Mouse (Mus musculus): ENCODE measurements at regions not wholly inside any gene's neighbourhood (a gene's known extent, or its start where the extent isn't known, plus 50 kb on each side); places are given as distances from the start of the nearest gene placed in this dataset.
"Not testable (repeated sequence)": the region's sequence is repeated elsewhere in the genome, so short reads cannot be mapped to it uniquely, and the experiment has no call there.

DNA sequence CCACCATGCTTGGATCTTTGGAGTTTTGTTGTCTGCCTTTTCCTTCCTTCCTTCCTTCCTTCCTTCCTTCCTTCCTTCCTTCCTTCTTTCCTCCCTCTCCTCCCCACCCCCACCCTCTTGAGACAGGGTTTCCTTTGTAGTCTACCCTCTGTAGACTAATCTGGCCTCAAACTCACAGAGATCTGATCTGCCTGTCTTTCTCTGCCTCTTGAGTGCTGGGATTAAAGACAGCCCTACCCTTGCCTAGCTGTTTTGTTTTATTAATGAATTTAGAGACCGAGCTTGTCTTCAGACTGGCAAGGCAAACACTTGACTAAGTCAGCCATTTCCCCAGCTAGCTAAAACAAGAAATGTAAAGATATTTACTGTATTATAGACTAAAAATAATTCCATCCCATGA is 150.0 kb downstream of the Tcp10c start:
- H3K27me3 ChIP-seq; H3K4me2 ChIP-seq; H3K9me3 ChIP-seq; H3K9ac ChIP-seq; H3K4me1 ChIP-seq (replicated peaks); H3K36me3 ChIP-seq; H3K4me3 ChIP-seq: not testable (repeated sequence)
- WGBS, result 55% methylated on average over 1 of the region's 1 CpGs
- peak overlapping the region; percentile 71 for H3K27ac ChIP-seq
- ATAC-seq (ENCODE audit: low FRiP score), result peak; percentile 47; the same call in 1 of the 2 replicates

DNA sequence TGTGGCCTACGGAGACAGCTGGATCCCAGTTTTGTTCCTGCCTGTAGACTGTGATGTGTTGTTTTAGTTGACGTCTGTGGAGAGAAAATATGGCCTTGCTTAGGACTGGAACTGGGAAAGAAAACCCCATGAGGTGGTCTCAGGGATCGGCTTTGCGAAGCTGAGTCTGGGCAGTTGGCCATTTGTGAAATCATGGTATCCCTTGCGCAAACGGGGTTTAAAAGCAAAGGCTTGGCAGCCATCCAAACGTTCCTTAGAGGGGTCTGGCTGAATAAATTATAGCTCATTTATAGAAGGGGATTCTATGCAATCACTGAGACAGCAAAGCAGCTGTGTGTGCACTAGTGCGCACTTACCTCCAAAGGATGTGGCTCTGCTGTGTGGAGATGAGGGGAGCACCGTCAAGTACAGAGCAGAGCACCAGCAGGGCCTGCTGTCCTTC is 150.5 kb downstream of the Tcp10c start:
- H3K36me3 ChIP-seq; H3K9ac ChIP-seq; H3K4me1 ChIP-seq (replicated peaks); H3K9me3 ChIP-seq; H3K4me2 ChIP-seq; H3K4me3 ChIP-seq; H3K27me3 ChIP-seq: not testable (repeated sequence)
- peak; percentile 93 for ATAC-seq (ENCODE audit: low FRiP score)
- peak overlapping the region; percentile 84 for H3K27ac ChIP-seq
- 17% methylated on average over 8 of the region's 9 CpGs for WGBS

DNA sequence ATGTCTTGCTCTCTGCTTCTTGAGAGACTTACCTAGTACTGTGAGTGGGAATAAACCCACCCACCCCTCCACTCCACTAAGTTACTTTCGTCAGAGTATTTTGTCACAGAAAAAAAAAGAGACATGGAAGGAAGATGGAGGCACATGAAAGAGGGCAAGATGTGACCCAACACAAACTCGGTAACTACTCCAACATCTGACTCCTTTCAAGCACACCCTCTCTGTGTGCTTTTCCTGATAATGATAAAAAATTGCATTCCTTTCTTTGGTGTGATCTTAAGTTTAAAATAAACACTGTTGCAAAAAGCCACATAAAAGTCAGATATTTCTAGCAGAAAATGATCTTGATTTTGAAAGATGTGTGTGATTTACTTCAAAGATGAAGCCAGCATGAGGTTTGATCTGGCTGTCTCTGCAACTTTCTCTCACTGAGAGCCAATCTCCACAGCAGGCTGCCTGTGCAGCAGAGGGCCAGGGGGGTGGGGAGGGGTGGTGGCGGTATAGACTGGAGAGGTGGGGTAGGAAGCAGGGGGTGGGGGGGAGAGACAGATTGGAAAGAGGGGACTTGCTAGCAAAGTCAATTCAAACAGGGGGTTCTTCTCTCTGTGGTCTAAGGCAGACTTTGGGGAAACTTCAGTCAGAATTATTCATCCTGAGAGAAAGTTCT is 153.2 kb downstream of the Tcp10c start:
- H3K27ac ChIP-seq; ATAC-seq (ENCODE audit: low FRiP score); H3K4me1 ChIP-seq (replicated peaks); H3K36me3 ChIP-seq; H3K9ac ChIP-seq; H3K4me3 ChIP-seq; H3K9me3 ChIP-seq; H3K27me3 ChIP-seq; H3K4me2 ChIP-seq: not testable (repeated sequence)
- WGBS, result 61% methylated on average over 2 of the region's 3 CpGs

DNA sequence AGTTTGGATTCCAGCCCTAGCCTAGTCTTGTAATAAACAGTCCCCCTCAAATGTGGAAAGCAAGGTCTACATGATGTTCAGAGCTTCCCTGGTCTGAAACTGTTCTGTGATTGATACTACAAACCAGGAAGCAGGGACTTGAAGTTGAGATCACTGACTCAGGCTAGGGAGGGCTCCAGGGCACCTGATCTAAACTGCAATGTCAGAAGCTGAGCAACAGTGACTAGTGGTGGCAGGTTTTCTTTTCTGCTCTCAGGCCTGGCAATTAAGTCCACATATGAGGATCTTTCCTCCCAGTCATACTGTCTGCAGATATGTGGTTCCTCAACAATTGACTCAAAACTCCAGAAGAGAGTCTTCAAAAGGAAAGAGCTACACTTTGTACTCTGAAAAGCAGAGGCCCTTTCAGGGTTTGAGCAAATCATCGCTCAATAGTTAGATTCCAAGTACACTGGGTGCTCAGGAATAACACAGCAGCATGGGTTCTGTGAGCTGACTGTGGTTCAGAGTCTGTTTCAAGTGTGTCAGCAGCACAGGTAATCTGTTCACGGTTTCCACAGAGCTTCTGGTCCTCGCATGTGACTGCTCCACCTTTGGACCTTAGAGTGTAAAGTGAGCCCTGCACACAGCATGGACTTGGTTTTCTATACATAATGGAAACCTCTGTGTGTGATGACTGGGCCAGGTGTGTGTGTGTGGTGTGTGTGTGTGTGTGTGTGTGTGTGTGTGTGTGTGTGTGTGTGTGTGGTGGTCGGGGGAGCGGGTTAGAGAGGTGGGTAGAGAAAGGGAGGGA is 165.2 kb downstream of the Tcp10c start:
- not testable (repeated sequence) for H3K4me3 ChIP-seq; H3K4me1 ChIP-seq (replicated peaks); H3K9ac ChIP-seq; H3K4me2 ChIP-seq; ATAC-seq (ENCODE audit: low FRiP score); H3K27ac ChIP-seq; H3K36me3 ChIP-seq; H3K9me3 ChIP-seq; H3K27me3 ChIP-seq
- WGBS, result 94% methylated on average over 5 of the region's 5 CpGs

DNA sequence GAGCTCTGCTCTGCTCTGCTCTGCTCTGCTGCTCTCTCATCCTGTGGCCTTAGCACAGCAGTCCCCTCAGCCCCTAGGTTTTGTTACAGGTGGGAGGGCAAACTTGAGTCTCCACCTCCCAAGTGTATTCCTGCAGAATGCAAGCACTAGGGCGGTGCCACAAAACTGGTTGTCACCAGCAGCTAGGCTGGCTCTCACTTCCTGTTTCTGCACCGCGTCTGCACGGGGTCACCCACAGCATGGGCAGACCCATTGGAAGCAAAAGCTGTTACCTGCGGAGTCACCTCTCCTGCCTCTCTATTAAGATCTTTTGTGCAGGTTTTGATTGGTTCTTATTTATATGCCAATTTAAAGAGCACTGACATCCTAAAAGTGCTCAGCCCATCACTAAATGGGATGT is 178.2 kb downstream of the Tcp10c start:
- not testable (repeated sequence) for H3K4me1 ChIP-seq (replicated peaks)

DNA sequence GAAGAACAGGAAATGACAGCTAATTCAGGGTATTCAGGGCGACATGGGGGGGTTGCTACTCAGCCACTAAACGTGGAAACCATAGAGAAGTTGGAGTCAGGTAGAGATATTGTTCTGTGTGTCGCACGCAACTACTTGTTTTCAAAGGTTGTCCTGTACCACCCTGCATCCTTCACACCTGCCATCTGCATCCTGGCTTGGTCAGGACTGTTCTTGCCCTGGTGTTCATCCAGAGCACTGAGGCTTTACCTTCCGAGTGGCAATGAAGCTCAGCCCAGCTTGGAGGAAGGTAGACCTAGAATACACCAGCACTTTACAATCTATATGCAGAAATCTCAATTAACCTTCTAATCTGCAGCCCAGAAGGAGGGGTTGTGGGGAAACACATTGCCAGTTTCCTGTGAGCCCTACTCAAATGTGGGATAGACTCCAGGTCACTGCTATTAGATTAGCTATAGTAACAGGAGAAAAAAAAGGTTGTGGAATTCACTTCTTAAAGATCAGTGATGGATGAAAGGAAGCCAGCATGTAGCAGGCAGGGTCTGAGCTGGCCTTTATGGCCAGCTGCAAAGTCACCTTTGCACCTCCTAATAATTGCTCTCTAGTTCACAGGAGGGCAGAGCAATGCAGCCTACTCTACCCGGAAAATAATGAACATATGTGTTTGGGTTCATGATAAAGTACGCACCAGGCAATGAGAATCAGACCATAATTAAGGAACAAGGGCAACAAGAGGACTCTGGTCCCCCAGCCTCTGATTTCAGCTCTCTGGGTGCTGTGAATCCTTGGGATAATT is 186.3 kb downstream of the Tcp10c start:
- H3K4me1 ChIP-seq (replicated peaks), result no peaks in the 10 kb centered on the region
- WGBS, result 84% methylated on average over 7 of the region's 7 CpGs
- no peak for ATAC-seq (ENCODE audit: low FRiP score)
- H3K27me3 ChIP-seq, result no peaks in the 10 kb centered on the region
- no peak overlapping the region for H3K27ac ChIP-seq
- H3K4me3 ChIP-seq, result no peak overlapping the region
- H3K36me3 ChIP-seq, result no peaks in the 10 kb centered on the region
- peaks cover 54% of the 10 kb centered on the region for H3K9me3 ChIP-seq
- H3K4me2 ChIP-seq, result no peak overlapping the region
- H3K9ac ChIP-seq, result no peak overlapping the region

More for the DNA sequence above, 178.2 kb downstream of the Tcp10c start:
- H3K27me3 ChIP-seq; H3K27ac ChIP-seq; H3K4me3 ChIP-seq; H3K36me3 ChIP-seq; H3K9ac ChIP-seq; ATAC-seq (ENCODE audit: low FRiP score); H3K4me2 ChIP-seq; H3K9me3 ChIP-seq: not testable (repeated sequence)
- 78% methylated on average over 5 of the region's 5 CpGs for WGBS

DNA sequence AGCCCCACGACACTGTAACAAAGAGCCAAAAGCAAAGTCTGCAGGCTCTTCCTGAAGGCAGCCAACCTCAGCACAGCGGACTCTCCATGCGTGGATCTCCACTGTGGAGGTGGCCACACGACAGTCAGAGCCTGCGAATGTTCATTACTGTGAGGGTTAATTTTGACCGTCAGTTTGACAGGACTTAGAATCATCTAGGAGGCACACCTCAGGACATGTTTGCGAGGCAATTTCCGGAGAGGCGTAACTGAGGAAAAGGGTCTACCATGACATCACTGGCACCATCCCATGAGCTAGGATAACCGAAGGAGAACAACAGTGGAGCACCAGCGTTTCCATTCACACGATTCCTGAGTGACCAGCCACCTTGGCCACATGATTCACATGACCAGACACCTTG is 186.9 kb downstream of the Tcp10c start:
- 71% methylated on average over 12 of the region's 12 CpGs for whole genome bisulfite sequencing
- Histone ChIP-seq H3K36me3 (no peaks in the 10 kb centered on the region), H3K9ac (no peak overlapping the region), H3K4me3 (no peak overlapping the region), H3K4me1 (replicated peaks) (no peaks in the 10 kb centered on the region), H3K27ac (no peak overlapping the region), H3K27me3 (no peaks in the 10 kb centered on the region), H3K4me2 (no peak overlapping the region), H3K9me3 (peaks cover 57% of the 10 kb centered on the region)
- ATAC-seq (ENCODE audit: low FRiP score), result no peak

DNA sequence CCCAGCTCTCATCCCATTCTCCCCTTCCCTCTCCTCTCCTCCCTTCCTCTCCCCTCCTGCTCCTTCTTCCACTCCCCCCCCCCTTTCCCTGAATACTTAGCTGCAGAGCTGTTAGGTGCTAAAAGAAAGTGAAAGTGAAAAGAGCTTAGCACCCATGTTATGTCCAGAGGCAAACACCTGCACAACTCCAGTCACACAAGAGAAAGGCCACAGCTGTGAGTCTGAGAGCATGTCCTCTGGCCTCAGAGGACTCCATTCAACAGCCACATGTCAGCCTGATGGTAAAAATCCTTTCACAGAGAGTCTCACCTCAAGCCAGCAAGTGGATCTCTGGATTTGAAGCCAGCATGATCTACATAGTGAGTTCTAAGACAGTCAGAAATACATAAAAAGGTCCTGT is 187.9 kb downstream of the Tcp10c start:
- Histone ChIP-seq H3K27me3 (no peaks in the 10 kb centered on the region), H3K27ac (no peak overlapping the region), H3K4me2 (no peak overlapping the region), H3K9me3 (peaks cover 67% of the 10 kb centered on the region), H3K36me3 (no peaks in the 10 kb centered on the region), H3K4me3 (no peak overlapping the region), H3K4me1 (replicated peaks) (no peaks in the 10 kb centered on the region), H3K9ac (no peak overlapping the region)
- no peak for ATAC-seq (ENCODE audit: low FRiP score)

DNA sequence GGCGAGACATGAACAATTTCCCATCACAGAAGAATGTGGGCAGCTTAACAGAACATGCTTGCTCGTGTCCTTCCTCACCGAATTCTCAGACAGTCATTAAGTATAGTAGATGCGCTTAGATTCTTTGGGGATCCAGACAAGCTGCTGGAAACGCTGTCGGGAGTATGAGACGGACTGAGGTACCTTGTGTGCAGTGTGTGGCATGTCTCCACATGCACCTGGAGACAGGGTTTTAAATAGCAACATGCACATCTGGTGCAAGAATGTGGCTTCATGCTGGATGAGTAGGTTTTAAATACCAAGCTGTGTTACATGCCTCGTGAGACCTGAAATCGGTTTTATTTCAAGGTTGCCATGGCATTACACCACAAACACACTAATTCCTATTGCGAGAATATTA is 188.5 kb downstream of the Tcp10c start:
- 84% methylated on average over 10 of the region's 10 CpGs for WGBS
- no peaks in the 10 kb centered on the region for H3K4me1 ChIP-seq (replicated peaks)
- no peak overlapping the region for H3K4me2 ChIP-seq
- ATAC-seq (ENCODE audit: low FRiP score), result no peak
- H3K27ac ChIP-seq, result no peak overlapping the region
- H3K9ac ChIP-seq, result no peak overlapping the region
- no peaks in the 10 kb centered on the region for H3K27me3 ChIP-seq
- no peaks in the 10 kb centered on the region for H3K36me3 ChIP-seq
- peaks cover 72% of the 10 kb centered on the region for H3K9me3 ChIP-seq
- no peak overlapping the region for H3K4me3 ChIP-seq

DNA sequence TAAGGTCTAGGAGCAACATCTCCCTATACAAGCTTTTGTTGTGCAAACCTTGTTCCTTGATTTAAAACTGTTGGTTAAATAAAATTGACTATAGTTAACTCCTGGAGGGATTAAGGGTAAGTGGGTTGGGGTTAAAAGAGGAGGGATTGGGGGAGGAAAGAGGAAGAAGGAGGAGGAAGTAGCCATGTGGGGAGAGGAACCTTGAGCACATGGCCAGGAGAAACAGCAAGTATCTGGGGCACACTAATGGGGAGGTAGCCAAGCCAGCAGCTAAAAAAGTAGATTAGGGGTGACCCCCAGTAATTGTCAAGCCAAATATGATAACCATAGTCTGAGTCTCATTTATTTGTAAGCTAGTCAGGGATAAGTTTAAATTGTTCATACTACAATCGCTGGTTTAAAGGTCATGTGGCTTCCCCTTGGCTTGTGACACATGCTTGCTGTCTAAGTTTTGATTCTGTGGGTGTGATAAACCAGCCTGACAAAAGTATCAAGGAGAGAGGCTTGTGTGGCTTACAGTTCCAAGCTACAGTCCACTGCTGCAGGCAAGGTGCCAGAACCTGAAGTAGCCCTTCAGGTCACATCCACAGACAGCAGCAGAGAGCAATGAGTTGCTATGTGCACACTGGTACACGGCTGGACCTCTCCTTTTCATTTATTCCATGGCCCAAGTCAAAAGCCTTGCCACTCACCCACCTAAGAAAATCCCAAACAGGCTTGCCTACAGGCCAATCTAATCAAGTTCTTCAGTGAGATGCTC is 189.8 kb downstream of the Tcp10c start:
- Histone ChIP-seq H3K4me1 (replicated peaks) (no peaks in the 10 kb centered on the region), H3K27me3 (no peaks in the 10 kb centered on the region), H3K9ac (no peak overlapping the region), H3K4me2 (no peak overlapping the region), H3K36me3 (no peaks in the 10 kb centered on the region), H3K4me3 (no peak overlapping the region), H3K9me3 (peaks cover 86% of the 10 kb centered on the region), H3K27ac (no peak overlapping the region)
- 77% methylated on average over 2 of the region's 2 CpGs for WGBS
- ATAC-seq (ENCODE audit: low FRiP score), result no peak

DNA sequence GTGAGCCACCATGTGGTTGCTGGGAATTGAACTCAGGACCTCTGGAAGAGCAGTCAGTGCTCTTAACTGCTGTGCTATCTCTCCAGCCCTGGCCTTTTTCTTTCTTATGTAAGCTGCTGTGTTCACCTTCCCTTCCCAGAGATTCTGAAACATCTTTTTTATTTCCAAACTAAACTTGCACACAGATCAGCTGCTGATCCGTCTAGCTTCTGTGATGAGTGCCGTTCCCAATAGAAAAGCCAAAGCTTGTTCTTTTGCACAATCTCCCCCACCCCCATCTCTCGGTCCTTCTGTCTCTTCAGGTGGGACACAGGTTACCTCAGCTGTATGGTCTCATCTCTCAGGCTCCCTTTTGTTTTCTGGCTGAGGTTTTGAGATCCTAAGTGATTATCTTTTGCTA is 191.9 kb downstream of the Tcp10c start:
- no peak overlapping the region for H3K9ac ChIP-seq
- no peak overlapping the region for H3K4me3 ChIP-seq
- 61% methylated on average over 3 of the region's 3 CpGs for WGBS
- peaks cover 86% of the 10 kb centered on the region for H3K9me3 ChIP-seq
- no peak for ATAC-seq (ENCODE audit: low FRiP score)
- H3K27me3 ChIP-seq, result no peaks in the 10 kb centered on the region
- H3K27ac ChIP-seq, result no peak overlapping the region
- H3K4me2 ChIP-seq, result no peak overlapping the region
- H3K4me1 ChIP-seq (replicated peaks), result no peaks in the 10 kb centered on the region
- H3K36me3 ChIP-seq, result no peaks in the 10 kb centered on the region

DNA sequence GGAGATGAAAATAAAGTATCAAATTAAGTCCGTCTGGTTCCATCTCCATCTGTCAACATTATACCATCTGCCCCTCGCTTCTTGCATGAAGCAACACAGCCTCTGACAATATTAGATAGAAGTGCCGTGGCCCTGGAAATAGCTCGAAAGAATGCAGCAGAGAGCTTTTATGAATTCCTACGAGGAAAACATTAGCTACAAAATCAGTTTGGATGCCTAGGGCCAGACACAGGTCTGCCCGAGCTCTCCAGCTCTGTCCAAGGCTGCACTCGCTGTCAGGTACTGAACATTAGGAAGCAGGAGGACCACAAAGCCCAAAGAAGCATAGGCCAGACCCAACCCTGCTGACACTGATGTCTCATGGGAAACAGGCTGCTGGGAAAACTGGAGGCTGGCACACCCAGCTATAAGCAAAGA is 192.3 kb downstream of the Tcp10c start:
- no peaks in the 10 kb centered on the region for H3K27me3 ChIP-seq
- no peak for ATAC-seq (ENCODE audit: low FRiP score)
- no peak overlapping the region for H3K4me2 ChIP-seq
- peaks cover 83% of the 10 kb centered on the region for H3K9me3 ChIP-seq
- H3K27ac ChIP-seq, result no peak overlapping the region
- no peaks in the 10 kb centered on the region for H3K36me3 ChIP-seq
- 83% methylated on average over 7 of the region's 7 CpGs for WGBS
- no peak overlapping the region for H3K4me3 ChIP-seq
- H3K4me1 ChIP-seq (replicated peaks), result no peaks in the 10 kb centered on the region
- no peak overlapping the region for H3K9ac ChIP-seq
